Comparison of ENCODE assay signal across 12 mouse cellular contexts in genomic region chr12:55598537-55598886, GRCm38 (mm10). TPM values are rescaled to one million over a fixed set of nuclear protein-coding genes. Genes with fewer than 3 reads are reported as not detected.
DNase-seq lines count a peak whose midpoint lies in the region; ATAC-seq and TF ChIP-seq lines count a peak whose summit lies in the region.
"Had no signal": no experiment of that assay in that cellular context is flagged by ENCODE, and none has a peak within 500 bp of the region (broad histone marks: within the 10 kb centered on the region; RNA-seq: fewer than 3 reads in every experiment).

No protein-coding gene starts in this region.

- H3K9me3 ChIP-seq in liver, embryonic 15.5 days (replicated peaks), result no peaks in the 10 kb centered on the region

- peaks cover 22% of the 10 kb centered on the region for H3K4me1 ChIP-seq in testis, adult 2 months (ENCODE audit: control insufficient read depth, insufficient read depth, low read length)
- peaks cover 22% of the 10 kb centered on the region for H3K4me1 ChIP-seq in liver, embryonic 15.5 days (replicated peaks)

- H3K9ac ChIP-seq in liver, embryonic 15.5 days, result no peak overlapping the region

- peak overlapping the region; percentile 69 for H3K4me2 ChIP-seq in liver, embryonic 15.5 days

- TF ChIP-seq CTCF in testis, adult 2 months (IDR thresholded peaks at IDR 0.05; ENCODE audit: control insufficient read depth, insufficient read depth, insufficient replicate concordance, low read depth, low read length), result no peak

- peak; percentile 9 for DNase-seq in embryo, embryonic 9.5 days (ENCODE audit: extremely low spot score)
- DNase-seq in embryo, embryonic 11 days, result no peak
- no peak for DNase-seq in testis, postnatal 10 days (ENCODE audit: low spot score)
- no peak for DNase-seq in gastrocnemius, postnatal 36 days
- DNase-seq in cerebellum, postnatal 14 days, result no peak
- no peak for DNase-seq in spleen, postnatal 36 days (ENCODE audit: low spot score in 2 of 2)
- DNase-seq: thymus, postnatal 25 days had no signal

- WGBS in liver, embryonic 15.5 days (ENCODE audit: insufficient replicate concordance), result 6% methylated on average over 7 of the region's 7 CpGs

- H3K4me3 ChIP-seq in testis, adult 2 months (ENCODE audit: control insufficient read depth, low read depth, low read length), result peak overlapping the region; percentile 85
- H3K4me3 ChIP-seq in liver, embryonic 15.5 days (replicated peaks), result 0 out of 2 replicates have a peak overlapping the region, but pooled peaks have one; percentile 46
- H3K4me3 ChIP-seq: myocyte had no signal

- no peaks in the 10 kb centered on the region for H3K36me3 ChIP-seq in testis, adult 2 months (ENCODE audit: control insufficient read depth, insufficient read depth, low read length)
- H3K36me3 ChIP-seq in liver, embryonic 15.5 days (replicated peaks), result no peaks in the 10 kb centered on the region

- no peaks in the 10 kb centered on the region for H3K27me3 ChIP-seq in testis, adult 2 months (ENCODE audit: control insufficient read depth, insufficient read depth, low read length)
- H3K27me3 ChIP-seq in liver, embryonic 15.5 days, result peaks cover 69% of the 10 kb centered on the region

- H3K27ac ChIP-seq in testis, adult 2 months (ENCODE audit: control insufficient read depth, insufficient read depth, low read depth, low read length), result no peak overlapping the region
- no peak overlapping the region for H3K27ac ChIP-seq in liver, embryonic 15.5 days (replicated peaks)

- ATAC-seq in liver, embryonic 15.5 days (ENCODE audit: insufficient read depth), result no peak
- ATAC-seq: activated CD4-positive, CD25-positive, alpha-beta regulatory T cell, adult 4 months; inflammation-experienced regulatory T-cells, adult 6 months had no signal

- no peak for TF ChIP-seq POLR2A in testis, adult 2 months (IDR thresholded peaks at IDR 0.05; ENCODE audit: control insufficient read depth, low read depth, low read length)

- intact Hi-C loops in gastrocnemius, postnatal 36 days (cut with DNase I), result no loop called here

RNA-seq across cellular contexts. Expression of gene Insm2, which starts 0.7 kb away (rescaled TPM):
- polyA plus RNA-seq in testis, adult 2 months (2012; rRNA removed), result not detected in 2 replicates
- polyA plus RNA-seq in liver, embryonic 15.5 days (2015; fragmentation: Nextera tagmentation; extraction: Ambion mirVana), result not detected in 2 replicates
- total RNA-seq in gastrocnemius, postnatal 36 days (2021), result not detected
- polyA plus RNA-seq: myocyte had no signal

RNA-seq across cellular contexts. Expression of gene Aldoart2, which starts 33.5 kb away (rescaled TPM):
- 375 and 376 TPM in 2 replicates for polyA plus RNA-seq in testis, adult 2 months (2012; rRNA removed)
- polyA plus RNA-seq in liver, embryonic 15.5 days (2015; fragmentation: Nextera tagmentation; extraction: Ambion mirVana), result not detected in 2 replicates
- under 1 TPM; 0.30 to 0.31 TPM for total RNA-seq in gastrocnemius, postnatal 36 days (2021)

Comparison
In these comparisons a context has a peak if more than half of its experiments do, and no peak if none do; other contexts are left out.
1. RNA of gene Aldoart2, which starts 33.5 kb away (polyA plus RNA-seq): 375 to 376 TPM in testis, adult 2 months; not detected in liver, embryonic 15.5 days; every median in the first group is over 100 times any median in the second.